Mouse (Mus musculus) neural tube, embryonic 12.5 days (tissue): Measurements from ENCODE around the gene Pde9a. TPM values are rescaled to one million over a fixed set of nuclear protein-coding genes. Genes with fewer than 3 reads are reported as not detected.

Source experiments
- polyA plus RNA-seq: library from polyadenylated mRNA; unstranded; fragments of >200 nt; fragmentation: Nextera tagmentation; extraction: Ambion mirVana; gene quantifications from 2 replicates; pipeline ENCODE4 v1.2.1, GENCODE M21; 2016

Gene Pde9a
- polyA plus RNA-seq, 1 experiment from 2014 or later, result 42.7 TPM

Other genes starting within 250 kb of the Pde9a start
- not detected in 2 replicates for gene Tff2, start 241.9 kb upstream of the Pde9a start, polyA plus RNA-seq
- gene Tff1, start 220.9 kb upstream of the Pde9a start, polyA plus RNA-seq, result not detected in 2 replicates
- not detected in 2 replicates for gene Tmprss3, start 187.2 kb upstream of the Pde9a start, polyA plus RNA-seq
- 0.36 and 0.85 TPM in 2 replicates for gene Ubash3a, start 178.3 kb upstream of the Pde9a start, polyA plus RNA-seq
- gene Rsph1, start 108.8 kb upstream of the Pde9a start, polyA plus RNA-seq, result 1.2 and 1.9 TPM in 2 replicates
- 15.9 and 19.4 TPM in 2 replicates for gene Slc37a1, start 99.4 kb upstream of the Pde9a start, polyA plus RNA-seq
- gene Wdr4, start 133.8 kb downstream of the Pde9a start, polyA plus RNA-seq, result 36.4 and 38.4 TPM in 2 replicates
- 314 and 332 TPM in 2 replicates for gene Ndufv3, start 133.9 kb downstream of the Pde9a start, polyA plus RNA-seq
- 42.3 and 45.2 TPM in 2 replicates for gene Pknox1, start 178.5 kb downstream of the Pde9a start, polyA plus RNA-seq